Mouse (Mus musculus): ENCODE data around the gene Crybg1. TPM values are rescaled to one million over a fixed set of nuclear protein-coding genes. Genes with fewer than 3 reads are reported as not detected.

The Crybg1 gene
- total and polyA plus RNA-seq, 3 experiments, result 3.9 to 6.6 (median 5.2) TPM

DNA sequence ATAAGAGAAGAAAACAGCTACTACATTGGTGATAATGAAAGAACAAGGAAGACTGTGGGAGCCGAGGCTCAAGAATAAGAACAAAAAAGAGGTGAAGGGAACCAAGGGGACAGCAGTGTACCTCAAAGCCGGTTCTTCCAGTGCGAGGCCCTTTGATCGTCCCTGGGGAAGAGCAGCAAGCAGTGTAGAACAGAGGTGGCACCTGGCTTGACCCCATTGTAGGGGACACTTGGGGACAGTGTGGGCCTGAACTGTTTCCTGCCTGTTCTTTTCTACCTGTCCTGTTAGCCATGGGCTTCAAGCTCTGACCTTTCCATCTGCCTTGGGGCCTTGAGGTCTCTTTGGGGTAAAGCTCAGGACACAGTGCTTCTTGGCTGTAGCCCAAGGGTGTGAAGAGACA lies 85.7 kb downstream of the Crybg1 start:
- TF ChIP-seq ZNF384 (IDR thresholded peaks at IDR 0.05; ENCODE audit: low read depth, low read length) (no peak), MYC (IDR thresholded peaks at IDR 0.05; ENCODE audit: low read depth, low read length) (no peak), SMC3 (IDR thresholded peaks at IDR 0.05; ENCODE audit: low read depth, low read length) (no peak), JUN (IDR thresholded peaks at IDR 0.05; ENCODE audit: insufficient read depth, low read depth, low read length) (no peak), ZC3H11A (IDR thresholded peaks at IDR 0.05; ENCODE audit: low read depth, low read length) (no peak), E2F4 (IDR thresholded peaks at IDR 0.05; ENCODE audit: insufficient replicate concordance, low read depth, low read length) (no peak), PAX5 (IDR thresholded peaks at IDR 0.05; ENCODE audit: low read length) (no peak), USF1 (IDR thresholded peaks at IDR 0.05; ENCODE audit: low read depth, low read length) (no peak)
- no peaks in the 10 kb centered on the region for H3K36me3 ChIP-seq (replicated peaks in 1 of 2; ENCODE audit: control insufficient read depth in 1 of 2, insufficient read depth in 1 of 2, low read length in 1 of 2)
- no peaks in the 10 kb centered on the region for H3K79me2 ChIP-seq (replicated peaks; ENCODE audit: control insufficient read depth, extremely low read depth, insufficient read depth, poor library complexity, severe bottlenecking)
- H3K27ac ChIP-seq (ENCODE audit: insufficient read depth, low read depth), result no peak overlapping the region
- in situ Hi-C loops (cut with MboI; ENCODE audit: low pct_ligation_motif_present, low pct_unique_long_range_greater_than_20kb, low sequenced_read_pairs), result loop anchor here (10.0 kb wide), 1 partner anchor 488 kb away; the partner anchor contains the start of gene Cd24a
- H3K9me3 ChIP-seq (replicated peaks; ENCODE audit: low read length), result no peaks in the 10 kb centered on the region
- H3K4me1 ChIP-seq (ENCODE audit: control insufficient read depth in 1 of 2, insufficient read depth in 2 of 2), result peaks cover 9 to 13% of the 10 kb centered on the region in 2 experiments; a peak in 3 of 4 replicates
- H3K9ac ChIP-seq (ENCODE audit: insufficient read depth, low read depth), result no peak overlapping the region
- H3K4me2 ChIP-seq (ENCODE audit: insufficient read depth, low read depth, poor library complexity, severe bottlenecking), result no peak overlapping the region
- dilution Hi-C loops (cut with MboI; ENCODE audit: extremely low pct_ligation_motif_present, extremely low pct_unique_long_range_greater_than_20kb, low sequenced_read_pairs), result no loop called here
- H3K4me3 ChIP-seq (replicated peaks in 1 of 3; ENCODE audit: low read depth in 2 of 3, low read length in 2 of 3, poor library complexity in 1 of 3), result no peak overlapping the region
- no peaks in the 10 kb centered on the region for H3K27me3 ChIP-seq (replicated peaks)
- DNase-seq (ENCODE audit: extremely low read depth), result no peak

- dilution Hi-C loops (cut with MboI; ENCODE audit: extremely low pct_ligation_motif_present, extremely low pct_unique_long_range_greater_than_20kb, low sequenced_read_pairs) (no loop called here), in situ Hi-C loops (cut with MboI; ENCODE audit: low pct_ligation_motif_present, low pct_unique_long_range_greater_than_20kb, low sequenced_read_pairs) (no loop called here)
- Histone ChIP-seq H3K36me3 (replicated peaks in 1 of 2; ENCODE audit: control insufficient read depth in 1 of 2, insufficient read depth in 1 of 2, low read length in 1 of 2) (no peaks in the 10 kb centered on the region), H3K4me2 (ENCODE audit: insufficient read depth, low read depth, poor library complexity, severe bottlenecking) (no peak overlapping the region), H3K4me3 (replicated peaks in 1 of 3; ENCODE audit: low read depth in 2 of 3, low read length in 2 of 3, poor library complexity in 1 of 3) (no peak overlapping the region), H3K27me3 (replicated peaks) (no peaks in the 10 kb centered on the region), H3K9ac (ENCODE audit: insufficient read depth, low read depth) (no peak overlapping the region), H3K79me2 (replicated peaks; ENCODE audit: control insufficient read depth, extremely low read depth, insufficient read depth, poor library complexity, severe bottlenecking) (no peaks in the 10 kb centered on the region), H3K27ac (ENCODE audit: insufficient read depth, low read depth) (no peak overlapping the region), H3K4me1 (ENCODE audit: control insufficient read depth in 1 of 2, insufficient read depth in 2 of 2) (peaks cover 0 to 17% of the 10 kb centered on the region in 2 experiments; a peak in 2 of 4 replicates), H3K9me3 (replicated peaks; ENCODE audit: low read length) (no peaks in the 10 kb centered on the region)
- TF ChIP-seq UBTF (IDR thresholded peaks at IDR 0.05; ENCODE audit: low read depth, low read length) (no peak), TCF12 (IDR thresholded peaks at IDR 0.05; ENCODE audit: low read depth, low read length) (no peak), MAX (IDR thresholded peaks at IDR 0.05; ENCODE audit: low read length) (no peak), PAX5 (IDR thresholded peaks at IDR 0.05; ENCODE audit: low read length) (no peak), BHLHE40 (IDR thresholded peaks at IDR 0.05; ENCODE audit: low read depth, low read length) (no peak), CTCF (conservative IDR thresholded peaks at IDR 0.05 in 1 of 2, IDR thresholded peaks at IDR 0.05 in 1 of 2; ENCODE audit: low read depth in 2 of 2, low read length in 2 of 2) (no peak), ZKSCAN1 (IDR thresholded peaks at IDR 0.05; ENCODE audit: borderline replicate concordance, low read depth, low read length) (no peak), MAZ (IDR thresholded peaks at IDR 0.05; ENCODE audit: low read depth, low read length) (no peak), MEF2A (IDR thresholded peaks at IDR 0.05; ENCODE audit: borderline replicate concordance, low read depth, low read length) (no peak), ETS1 (conservative IDR thresholded peaks at IDR 0.05; ENCODE audit: low read depth, low read length) (no peak), ZNF384 (IDR thresholded peaks at IDR 0.05; ENCODE audit: low read depth, low read length) (no peak), ZMIZ1 (IDR thresholded peaks at IDR 0.05; ENCODE audit: low read depth, low read length) (no peak), CHD1 (IDR thresholded peaks at IDR 0.05; ENCODE audit: low read depth, low read length) (no peak)
- no peak for DNase-seq (ENCODE audit: extremely low read depth)
Measured at GRCm38 (mm10) chr10:44050913-44051312, 97.7 kb downstream of the Crybg1 start.
